Mouse (Mus musculus) splenic B cell, adult 2 months (primary cell): ENCODE results near the gene Mindy3.

Experiments
- DNase-seq: peaks from one replicate; pipeline ENCODE4 v3.0.0-alpha.2; 2011; ENCODE audit warnings: low read depth, low spot score
- H3K27me3 ChIP-seq: 2 replicates; pipeline ENCODE4 v1.6.1; 2012; ENCODE audit warnings: mild to moderate bottlenecking, low read length, moderate library complexity, mixed read lengths; ENCODE audit not compliant: control insufficient read depth, poor library complexity, insufficient read depth, severe bottlenecking
- H3K36me3 ChIP-seq: 2 replicates; pipeline ENCODE4 v1.6.1; 2012; ENCODE audit warnings: mild to moderate bottlenecking, low read length, moderate library complexity, mixed read lengths; ENCODE audit not compliant: control insufficient read depth, poor library complexity, insufficient read depth, severe bottlenecking

The Mindy3 gene

GRCm38 (mm10) chr2:12301431-12302170 is 117.7 kb downstream of the Mindy3 start, which contains the start of gene Itga8:
Itga8 (minus strand) TSS chr2:12301922.
- peak; percentile 71 for DNase-seq
- Histone ChIP-seq H3K36me3 (no peaks in the 10 kb centered on the region), H3K27me3 (no peaks in the 10 kb centered on the region)

- no peaks in the 10 kb centered on the region for H3K36me3 ChIP-seq
- no peak for DNase-seq
- no peaks in the 10 kb centered on the region for H3K27me3 ChIP-seq
These were observed 118.6 kb downstream of the Mindy3 start for GRCm38 (mm10) chr2:12300449-12301228.

GRCm38 (mm10) chr2:12297287-12297686 is 122.0 kb downstream of the Mindy3 start:
- no peaks in the 10 kb centered on the region for H3K27me3 ChIP-seq
- DNase-seq, result no peak
- H3K36me3 ChIP-seq, result no peaks in the 10 kb centered on the region
